Mouse (Mus musculus) heart, postnatal 4 days (tissue): ENCODE data around the gene Agl. TPM values are rescaled to one million over a fixed set of nuclear protein-coding genes. Genes with fewer than 3 reads are reported as not detected.
A peak's percentile ranks its signal among the peaks of the same experiment; 100 is the strongest.
"Not testable (repeated sequence)": the region's sequence is repeated elsewhere in the genome, so short reads cannot be mapped to it uniquely, and the experiment has no call there.

Source experiments
- DNase-seq: peaks from one replicate; pipeline ENCODE4 v3.0.0; 2021
- total RNA-seq, 2 experiments: library from RNA; stranded (reverse); gene quantifications; 2 replicates each; pipeline ENCODE4 v1.2.3; 2021

The Agl gene
- total RNA-seq, 2 experiments from 2014 or later, result 134 to 148 TPM

DNA sequence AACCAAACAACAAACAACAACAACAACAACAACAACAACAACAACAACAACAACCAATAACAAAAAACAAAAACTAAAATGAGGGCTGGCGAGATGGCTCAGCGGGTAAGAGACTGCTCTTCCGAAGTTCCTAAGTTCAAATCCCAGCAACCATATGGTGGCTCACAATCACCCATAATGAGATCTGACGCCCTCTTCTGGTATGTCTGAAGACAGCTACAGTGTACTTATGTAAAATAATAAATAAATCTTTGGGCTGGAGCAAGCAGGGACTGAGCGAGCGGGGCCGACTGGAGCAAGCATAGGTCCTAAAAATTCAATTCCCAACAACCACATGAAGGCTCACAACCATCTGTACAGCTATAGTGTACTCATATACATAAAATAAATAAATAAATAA is 60.3 kb downstream of the Agl start:
- not testable (repeated sequence) for DNase-seq

DNA sequence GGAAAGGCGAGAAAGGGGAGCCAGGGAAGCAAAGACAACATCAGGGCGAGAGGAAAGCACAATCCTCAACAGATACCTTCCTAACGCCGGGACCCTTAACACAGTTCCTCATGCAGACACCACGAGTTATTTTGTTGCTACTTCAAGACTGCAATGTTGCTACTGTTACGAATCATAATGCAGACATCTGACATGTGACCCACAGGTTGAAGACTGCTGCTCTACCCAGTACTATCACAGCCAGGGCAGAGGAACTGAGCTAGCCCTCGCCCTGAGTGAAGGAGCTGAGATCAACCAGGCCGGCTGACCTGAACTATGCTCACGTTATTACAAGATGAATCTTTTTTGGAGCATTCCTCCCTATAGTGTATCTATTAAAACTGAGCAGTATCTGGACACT is 67.0 kb downstream of the Agl start:
- no peak for DNase-seq

- DNase-seq, result no peak
Observed at GRCm38 (mm10) chr3:116740106-116740505, 67.9 kb downstream of the Agl start.

- no peak for DNase-seq
Observed at GRCm38 (mm10) chr3:116737326-116737731, 70.6 kb downstream of the Agl start.

DNA sequence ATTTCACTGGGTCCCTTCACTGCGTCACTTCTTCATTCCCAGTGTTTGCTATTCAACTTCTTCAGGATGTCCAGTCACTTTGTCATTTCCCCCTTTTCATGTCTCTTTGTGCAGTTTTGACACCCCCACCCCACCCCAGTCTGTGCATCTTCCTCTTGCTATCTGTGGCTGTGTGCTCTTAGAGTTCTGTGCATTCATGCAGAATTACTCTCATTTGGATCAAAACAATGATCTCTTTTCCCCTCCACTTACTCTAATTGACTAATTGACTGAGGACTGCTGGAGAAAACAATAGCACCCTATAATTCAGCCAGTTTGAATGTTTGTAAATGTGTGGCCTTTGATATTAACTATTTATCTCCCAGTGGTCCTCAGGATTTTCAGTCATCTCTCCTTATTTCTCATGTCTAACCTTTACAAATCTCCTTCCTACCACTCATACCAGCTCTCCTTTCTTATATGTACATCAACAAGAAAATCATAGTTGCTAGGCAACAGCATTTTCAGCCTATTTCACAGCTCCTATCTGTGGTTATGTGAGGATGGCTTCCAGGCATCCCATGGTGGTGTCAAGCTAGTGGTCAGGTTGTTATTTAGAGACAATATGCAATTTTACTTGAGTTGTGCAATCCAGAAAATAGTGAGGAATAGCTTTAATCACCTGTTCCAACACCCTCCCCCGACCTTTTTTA is 78.3 kb downstream of the Agl start:
- DNase-seq, result no peak

GRCm38 (mm10) chr3:116726807-116727206 is 81.2 kb downstream of the Agl start:
- DNase-seq, result peak; percentile 29

GRCm38 (mm10) chr3:116723496-116724481 is 84.2 kb downstream of the Agl start:
- DNase-seq, result no peak

- no peak for DNase-seq
Observed at GRCm38 (mm10) chr3:116722980-116723379, 85.0 kb downstream of the Agl start.

GRCm38 (mm10) chr3:116718951-116719350 is 89.0 kb downstream of the Agl start:
- DNase-seq, result no peak

- no peak for DNase-seq
Observed at GRCm38 (mm10) chr3:116713031-116713430, 94.9 kb downstream of the Agl start.

GRCm38 (mm10) chr3:116712436-116712881 is 95.5 kb downstream of the Agl start, which contains the start of gene Slc35a3:
Gene Slc35a3, minus strand, starts transcription at chr3:116712831.
- DNase-seq, result no peak

DNA sequence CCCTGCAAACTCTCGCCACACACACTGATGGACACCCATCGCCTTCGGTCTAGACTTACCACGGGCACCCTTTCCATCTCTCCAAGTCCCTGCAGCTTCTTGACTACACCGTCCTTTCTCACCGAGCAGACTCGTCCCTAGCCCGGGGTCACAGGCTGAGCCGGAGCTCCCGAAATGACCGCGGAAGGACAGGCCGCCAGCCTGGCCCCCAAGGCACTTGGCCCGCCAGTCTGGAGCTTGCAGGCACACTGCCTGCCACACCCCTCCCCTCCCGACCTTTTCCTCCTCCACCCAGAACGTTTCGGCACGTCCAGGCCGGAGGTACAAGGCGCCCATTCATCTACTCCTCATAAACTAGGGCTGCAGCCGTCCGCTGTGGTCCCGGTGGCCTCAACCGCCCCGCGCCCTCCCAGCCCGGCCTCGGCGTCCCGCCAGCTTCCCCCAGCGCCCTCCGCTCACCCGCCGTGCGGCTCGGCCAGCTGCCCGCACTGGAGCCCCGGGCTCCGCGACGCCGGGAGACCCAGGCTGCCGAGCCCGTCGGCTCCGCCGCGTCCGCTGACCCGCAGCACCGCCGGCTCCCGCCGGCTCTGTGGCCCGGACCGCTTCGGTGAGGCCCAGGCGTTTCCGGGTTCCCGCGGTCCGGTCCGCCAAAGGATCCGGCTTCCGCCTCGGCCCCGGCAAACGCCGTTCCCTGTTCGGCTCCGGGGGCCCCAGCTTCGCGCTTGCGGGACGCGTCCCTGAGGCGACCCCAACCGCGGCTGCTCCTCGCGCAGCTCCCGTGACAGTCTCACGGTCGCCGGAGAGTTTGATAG is 96.1 kb downstream of the Agl start:
- DNase-seq, result peak; percentile 90

GRCm38 (mm10) chr3:116710941-116711340 is 97.0 kb downstream of the Agl start:
- DNase-seq, result no peak

DNA sequence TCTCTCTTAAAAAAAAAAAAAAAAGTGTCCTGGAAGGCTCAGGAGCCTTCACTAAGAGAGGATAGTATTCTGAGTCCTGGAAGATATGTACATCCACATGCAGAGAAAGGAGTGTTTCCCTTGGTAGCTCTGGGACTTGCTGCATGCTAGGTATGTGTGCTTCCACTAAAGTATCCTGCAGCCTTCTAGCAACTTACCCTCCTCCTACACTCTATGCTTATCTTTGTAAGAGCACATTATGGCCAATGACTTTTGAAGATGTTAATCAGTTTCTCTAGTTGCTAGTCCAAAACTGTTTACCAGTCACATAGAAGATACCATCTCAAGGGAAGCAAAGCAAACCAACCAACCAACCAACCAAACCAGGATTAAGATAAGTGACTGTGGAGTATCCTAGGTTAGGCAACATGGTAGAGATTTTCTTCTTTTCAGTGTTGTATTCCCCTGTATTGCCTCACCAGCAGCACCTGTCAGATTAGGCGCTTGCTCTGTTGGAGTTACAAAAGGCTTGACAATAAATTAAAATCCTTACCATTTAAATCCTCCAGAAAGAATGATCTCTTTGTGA is 102.2 kb downstream of the Agl start:
- no peak for DNase-seq

DNA sequence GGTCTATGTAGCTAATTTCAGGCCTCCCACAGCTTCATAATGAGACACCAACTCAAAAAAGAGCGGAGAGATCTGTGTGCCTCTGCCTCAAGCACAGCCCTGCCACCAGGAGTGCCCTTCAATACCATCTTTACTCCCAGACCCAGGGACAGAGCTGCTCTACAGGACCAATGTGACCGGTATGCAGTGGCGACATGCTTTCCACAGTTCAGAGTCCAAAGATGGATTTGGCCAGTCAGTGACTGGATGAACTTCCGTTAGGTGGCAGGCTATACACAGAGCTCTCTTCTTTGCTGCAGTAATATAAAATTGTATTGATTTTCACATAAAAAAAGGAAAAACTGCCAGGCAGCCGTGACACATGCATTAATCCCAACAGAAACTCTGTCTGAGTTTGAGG is 104.1 kb downstream of the Agl start:
- DNase-seq, result no peak

GRCm38 (mm10) chr3:116702647-116703272 is 105.2 kb downstream of the Agl start:
- DNase-seq, result no peak

DNA sequence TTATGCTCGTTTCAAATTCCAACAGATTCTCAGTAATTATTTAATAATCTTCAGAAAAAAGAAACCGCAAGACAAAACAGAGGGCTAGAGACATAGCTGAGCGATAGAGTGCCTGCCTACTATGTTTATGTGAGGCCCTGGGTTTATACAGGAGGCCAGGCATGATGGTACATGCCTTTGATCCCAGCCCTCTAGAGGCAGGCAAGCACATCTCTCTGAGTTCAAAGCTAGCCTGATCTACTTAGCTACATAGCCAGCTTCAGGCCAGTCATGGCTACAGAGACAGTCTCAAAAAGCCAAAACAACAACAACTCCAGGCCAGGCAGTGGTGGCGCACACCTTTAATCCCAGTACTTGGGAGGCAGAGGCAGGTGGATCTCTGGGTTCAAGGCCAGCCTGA is 106.4 kb downstream of the Agl start:
- DNase-seq, result no peak

- DNase-seq, result peak; percentile 21
Observed at GRCm38 (mm10) chr3:116698786-116699185, 109.2 kb downstream of the Agl start.

- DNase-seq, result no peak
Observed at GRCm38 (mm10) chr3:116695666-116695985, 112.3 kb downstream of the Agl start.

- no peak for DNase-seq
Observed at GRCm38 (mm10) chr3:116694955-116695665, 112.9 kb downstream of the Agl start.

GRCm38 (mm10) chr3:116694312-116694711 is 113.7 kb downstream of the Agl start:
- no peak for DNase-seq
